Mouse (Mus musculus): ENCODE measurements around the gene Txnrd2. TPM values are rescaled to one million over a fixed set of nuclear protein-coding genes. Genes with fewer than 3 reads are reported as not detected.

The Txnrd2 gene
- total and polyA plus RNA-seq, 3 experiments, result 14.6 to 24.1 (median 22.0) TPM

DNA sequence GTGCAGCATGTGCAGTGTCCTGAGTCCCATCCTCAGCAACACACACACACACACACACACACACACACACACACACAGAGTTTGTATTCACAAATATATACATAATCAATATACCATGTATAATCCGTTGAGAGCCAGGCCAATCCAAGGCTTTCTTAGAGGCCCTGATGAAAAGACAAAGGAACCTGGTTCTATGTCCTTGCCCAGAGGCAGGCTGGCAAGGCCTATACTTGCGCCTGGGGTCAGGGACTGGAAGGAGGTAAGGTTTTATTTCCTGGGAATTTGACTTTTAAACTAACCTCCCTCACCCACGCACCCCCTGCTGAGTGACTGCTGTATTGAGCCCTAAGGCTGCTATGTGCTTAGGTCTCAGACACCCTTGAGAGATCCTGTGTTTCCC lies 5.6 kb upstream of the Txnrd2 start:
- H3K27ac ChIP-seq (ENCODE audit: insufficient read depth, low read depth), result no peak overlapping the region
- no peaks in the 10 kb centered on the region for H3K9me3 ChIP-seq (replicated peaks; ENCODE audit: low read length)
- TF ChIP-seq NRF1 (IDR thresholded peaks at IDR 0.05; ENCODE audit: low read depth, low read length) (no peak), HCFC1 (IDR thresholded peaks at IDR 0.05; ENCODE audit: low read depth, low read length) (no peak), SMC3 (IDR thresholded peaks at IDR 0.05; ENCODE audit: low read depth, low read length) (no peak), ZC3H11A (IDR thresholded peaks at IDR 0.05; ENCODE audit: low read depth, low read length) (no peak), MYC (IDR thresholded peaks at IDR 0.05; ENCODE audit: low read depth, low read length) (no peak), MAFK (IDR thresholded peaks at IDR 0.05; ENCODE audit: insufficient replicate concordance, low read length) (no peak), MAZ (IDR thresholded peaks at IDR 0.05; ENCODE audit: low read depth, low read length) (no peak), ETS1 (conservative IDR thresholded peaks at IDR 0.05; ENCODE audit: low read depth, low read length) (no peak), RCOR1 (conservative IDR thresholded peaks at IDR 0.05; ENCODE audit: low read depth, low read length) (no peak), GABPA (IDR thresholded peaks at IDR 0.05; ENCODE audit: insufficient replicate concordance, low read depth, low read length) (no peak), JUND (conservative IDR thresholded peaks at IDR 0.05; ENCODE audit: low read depth, low read length) (no peak)
- no peak overlapping the region for H3K9ac ChIP-seq (ENCODE audit: insufficient read depth, low read depth)
- peaks cover 19 to 73% of the 10 kb centered on the region in 2 experiments for H3K36me3 ChIP-seq (replicated peaks in 1 of 2; ENCODE audit: control insufficient read depth in 1 of 2, insufficient read depth in 1 of 2, low read length in 1 of 2)
- no peak overlapping the region for H3K4me2 ChIP-seq (ENCODE audit: insufficient read depth, low read depth, poor library complexity, severe bottlenecking)
- H3K4me3 ChIP-seq (replicated peaks in 1 of 3; ENCODE audit: low read depth in 2 of 3, low read length in 2 of 3, poor library complexity in 1 of 3), result no peak overlapping the region
- in situ Hi-C loops (cut with MboI; ENCODE audit: low pct_ligation_motif_present, low pct_unique_long_range_greater_than_20kb, low sequenced_read_pairs), result no loop called here
- peaks cover 6 to 38% of the 10 kb centered on the region in 2 experiments; a peak in 3 of 4 replicates for H3K4me1 ChIP-seq (ENCODE audit: control insufficient read depth in 1 of 2, insufficient read depth in 2 of 2)
- DNase-seq (ENCODE audit: extremely low read depth), result no peak
- H3K79me2 ChIP-seq (replicated peaks; ENCODE audit: control insufficient read depth, extremely low read depth, insufficient read depth, poor library complexity, severe bottlenecking), result peaks cover 5% of the 10 kb centered on the region
- H3K27me3 ChIP-seq (replicated peaks), result no peaks in the 10 kb centered on the region
- dilution Hi-C loops (cut with MboI; ENCODE audit: extremely low pct_ligation_motif_present, extremely low pct_unique_long_range_greater_than_20kb, low sequenced_read_pairs), result no loop called here

- Histone ChIP-seq H3K36me3 (replicated peaks in 1 of 2; ENCODE audit: control insufficient read depth in 1 of 2, insufficient read depth in 1 of 2, low read length in 1 of 2) (peaks cover 6 to 55% of the 10 kb centered on the region in 2 experiments), H3K4me3 (replicated peaks in 1 of 3; ENCODE audit: low read depth in 2 of 3, low read length in 2 of 3, poor library complexity in 1 of 3) (peak overlapping the region in 1 of 3 experiments; percentile 1), H3K79me2 (replicated peaks; ENCODE audit: control insufficient read depth, extremely low read depth, insufficient read depth, poor library complexity, severe bottlenecking) (peaks cover 6% of the 10 kb centered on the region), H3K27me3 (replicated peaks) (no peaks in the 10 kb centered on the region), H3K4me2 (ENCODE audit: insufficient read depth, low read depth, poor library complexity, severe bottlenecking) (no peak overlapping the region; the same call in 1 of the 2 replicates), H3K9me3 (replicated peaks; ENCODE audit: low read length) (no peaks in the 10 kb centered on the region), H3K27ac (ENCODE audit: insufficient read depth, low read depth) (no peak overlapping the region), H3K4me1 (ENCODE audit: control insufficient read depth in 1 of 2, insufficient read depth in 2 of 2) (peaks cover 14 to 54% of the 10 kb centered on the region in 2 experiments), H3K9ac (ENCODE audit: insufficient read depth, low read depth) (no peak overlapping the region)
- in situ Hi-C loops (cut with MboI; ENCODE audit: low pct_ligation_motif_present, low pct_unique_long_range_greater_than_20kb, low sequenced_read_pairs) (no loop called here), dilution Hi-C loops (cut with MboI; ENCODE audit: extremely low pct_ligation_motif_present, extremely low pct_unique_long_range_greater_than_20kb, low sequenced_read_pairs) (no loop called here)
- DNase-seq (ENCODE audit: extremely low read depth), result no peak
- TF ChIP-seq ZNF384 (IDR thresholded peaks at IDR 0.05; ENCODE audit: low read depth, low read length), result no peak
- TF ChIP-seq MYC (IDR thresholded peaks at IDR 0.05; ENCODE audit: low read depth, low read length), result no peak
- no peak for TF ChIP-seq CHD2 (IDR thresholded peaks at IDR 0.05; ENCODE audit: low read length)
- TF ChIP-seq SIN3A (IDR thresholded peaks at IDR 0.05; ENCODE audit: low read length), result no peak
- TF ChIP-seq E2F4 (IDR thresholded peaks at IDR 0.05; ENCODE audit: insufficient replicate concordance, low read depth, low read length), result no peak
- TF ChIP-seq TCF12 (IDR thresholded peaks at IDR 0.05; ENCODE audit: low read depth, low read length), result no peak
- TF ChIP-seq JUND (conservative IDR thresholded peaks at IDR 0.05; ENCODE audit: low read depth, low read length), result no peak
- no peak for TF ChIP-seq KAT2A (IDR thresholded peaks at IDR 0.05; ENCODE audit: insufficient replicate concordance, low read length)
- TF ChIP-seq MAZ (IDR thresholded peaks at IDR 0.05; ENCODE audit: low read depth, low read length), result no peak
Observed at GRCm38 (mm10) chr16:18423203-18423914, 2.8 kb upstream of the Txnrd2 start.
